Mouse (Mus musculus) testis, adult 2 months (tissue): ENCODE measurements around the gene Cacna1d.

Experiments used
- CTCF ChIP-seq: fragments of 200-500 bp; IDR thresholded peaks from 2 replicates; pipeline ENCODE4 v1.5.1; 2012; ENCODE audit warnings: low read depth, mild to moderate bottlenecking, inconsistent platforms, low read length, moderate library complexity; ENCODE audit not compliant: control insufficient read depth, insufficient read depth, insufficient replicate concordance
- POLR2A ChIP-seq: fragments of 200-500 bp; IDR thresholded peaks from 2 replicates; pipeline ENCODE4 v1.6.1; 2012; ENCODE audit warnings: low read depth, mild to moderate bottlenecking, inconsistent platforms, low read length, moderate library complexity; ENCODE audit not compliant: control insufficient read depth

- TF ChIP-seq CTCF: no peak
- TF ChIP-seq POLR2A: no peak
These were observed 271.4 kb downstream of the Cacna1d start for GRCm38 (mm10) chr14:30219851-30220250.
